Mouse (Mus musculus) retina, embryonic 14.5 days (tissue): ENCODE measurements around the gene Tmem234.

Experiments used
- DNase-seq: peaks from one replicate; pipeline ENCODE4 v3.0.0-alpha.2; 2015; ENCODE audit warnings: low spot score

Tmem234 gene

DNA sequence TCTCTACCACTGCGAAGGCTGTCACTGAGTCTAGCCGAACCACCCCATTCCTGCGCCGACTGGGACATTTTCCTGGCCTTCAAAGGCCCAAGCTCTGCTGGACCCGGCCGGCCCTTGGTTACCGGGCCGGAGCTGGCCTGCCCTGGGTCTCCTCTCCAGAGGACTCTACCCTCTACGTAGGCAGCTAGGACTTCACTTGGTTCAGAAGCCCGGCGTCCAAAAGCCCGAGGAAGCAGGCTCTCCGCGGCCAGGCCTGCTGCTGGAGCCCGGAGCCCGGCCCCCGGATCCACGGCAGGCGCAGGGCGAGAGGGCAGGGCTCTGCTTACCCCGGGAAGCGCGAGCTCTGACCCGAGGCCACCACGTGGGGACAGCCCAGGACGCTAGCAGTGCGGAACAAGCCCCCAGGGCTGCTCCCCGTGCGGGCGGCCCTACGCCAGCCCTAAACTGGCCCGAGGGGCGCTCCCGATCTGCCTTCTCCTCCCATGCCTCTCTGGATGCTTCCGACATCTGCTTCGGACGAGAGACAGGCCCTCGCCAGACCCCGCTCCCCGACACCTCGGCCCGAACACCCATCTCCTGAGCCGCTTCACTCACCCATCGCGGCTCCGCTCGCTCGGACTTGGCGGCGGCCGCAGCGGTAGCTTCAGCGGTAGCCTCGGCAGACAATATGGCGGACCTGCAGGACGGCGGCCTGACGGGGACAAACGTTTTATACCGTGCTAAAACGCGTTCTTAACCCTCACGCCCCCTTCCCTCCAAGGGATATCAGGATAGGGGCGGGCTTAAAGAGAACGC lies 71.8 kb downstream of the Tmem234 start, which contains the start of gene Kpna6:
Gene Kpna6, minus strand, starts transcription at position 685 of the 795 bp plus-strand sequence.
- peak; percentile 93 for DNase-seq

DNA sequence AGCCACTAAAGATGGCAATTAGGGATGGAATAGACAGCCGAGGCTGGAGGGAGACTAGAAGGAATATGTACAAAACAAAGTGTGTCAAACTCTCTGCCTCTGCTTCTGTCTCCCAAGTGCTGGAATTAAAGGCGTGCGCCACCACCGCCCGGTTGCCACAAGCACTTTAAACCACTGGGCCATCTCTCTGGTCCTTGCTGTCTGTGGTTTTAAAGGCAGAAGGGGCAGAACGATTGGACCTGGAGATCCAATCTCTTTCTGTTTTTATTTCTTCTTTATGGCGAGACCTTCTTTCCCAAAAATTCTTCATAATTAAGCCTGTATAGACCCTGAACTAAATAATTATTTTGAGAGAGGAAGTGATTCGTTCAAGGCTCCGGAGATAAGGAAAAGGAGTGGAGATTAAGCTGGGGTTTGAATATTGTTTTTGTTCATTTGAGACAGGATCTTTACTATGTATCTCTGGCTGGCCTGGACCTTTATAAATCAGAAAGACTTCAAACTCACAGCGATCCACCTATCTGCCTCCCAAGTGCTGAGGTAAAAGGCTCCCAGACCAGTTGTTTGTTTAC lies 72.5 kb downstream of the Tmem234 start:
- no peak for DNase-seq
